Mouse (Mus musculus) hindbrain, postnatal 0 days (tissue): ENCODE results near the gene Tob2. TPM values are rescaled to one million over a fixed set of nuclear protein-coding genes. Genes with fewer than 3 reads are reported as not detected.
A peak's percentile ranks its signal among the peaks of the same experiment; 100 is the strongest.

Experiments
- ATAC-seq: fragments of 200-750 bp; cut with Nextera tagmentation; 2 replicates; pipeline ENCODE4 v1.8.0; 2017; ENCODE audit warnings: mild to moderate bottlenecking, moderate TSS enrichment, moderate library complexity
- DNase-seq: peaks from one replicate; pipeline ENCODE4 v3.0.0-alpha.2; 2015; ENCODE audit warnings: low spot score
- H3K27ac ChIP-seq: fragments of 300-500 bp; sonication (generic); 2 replicates; pipeline ENCODE4 v1.5.1; 2014; ENCODE audit warnings: mild to moderate bottlenecking
- H3K27me3 ChIP-seq: fragments of 300-500 bp; sonication (generic); 2 replicates; pipeline ENCODE4 v1.6.1; 2014; ENCODE audit warnings: low read length, mixed read lengths; ENCODE audit not compliant: insufficient read depth
- H3K36me3 ChIP-seq: fragments of 300-500 bp; sonication (generic); 2 replicates; pipeline ENCODE4 v1.6.1; 2014; ENCODE audit warnings: low read length, mixed read lengths; ENCODE audit not compliant: insufficient read depth
- H3K4me1 ChIP-seq: fragments of 300-500 bp; sonication (generic); 2 replicates; pipeline ENCODE4 v1.6.1; 2014; ENCODE audit warnings: antibody characterized with exemption, low read length, mixed read lengths; ENCODE audit not compliant: insufficient read depth
- H3K4me2 ChIP-seq: fragments of 300-500 bp; sonication (generic); 2 replicates; pipeline ENCODE4 v1.6.1; 2014; ENCODE audit warnings: low read depth, mild to moderate bottlenecking, low read length, moderate library complexity, mixed read lengths
- H3K4me3 ChIP-seq: fragments of 300-500 bp; sonication (generic); 2 replicates; pipeline ENCODE4 v1.5.1; 2014; ENCODE audit warnings: low read length
- H3K9ac ChIP-seq: fragments of 300-500 bp; sonication (generic); replicated peaks from 2 replicates; pipeline ENCODE4 v1.6.1; 2014; ENCODE audit warnings: mild to moderate bottlenecking, low read length, moderate library complexity, mixed read lengths
- H3K9me3 ChIP-seq: fragments of 300-500 bp; sonication (generic); 2 replicates; pipeline ENCODE4 v1.6.1; 2016; ENCODE audit warnings: low read length, mixed read lengths
- CTCF ChIP-seq: IDR thresholded peaks from 2 replicates; pipeline ENCODE4 v1.5.1; 2016; ENCODE audit warnings: antibody characterized with exemption, control low read depth, low read depth
- WGBS: fragments of 180-500 bp; shearing (Covaris S2); extraction: QIAGEN DNeasy Blood & Tissue Kit; methylation state at CpG from one replicate; pipeline ENCODE4 v1.1.7; 2014; 5-methylcytosine and 5-hydroxymethylcytosine counted together
- polyA plus RNA-seq: library from polyadenylated mRNA; unstranded; fragments of >200 nt; fragmentation: Nextera tagmentation; extraction: Ambion mirVana; gene quantifications from 2 replicates; pipeline ENCODE4 v1.2.1, GENCODE M21; 2015
- total RNA-seq: library from RNA; depleted of rRNA; stranded (reverse); fragments of >200 nt; gene quantifications from 2 replicates; pipeline ENCODE4 v1.2.3, GENCODE M21; 2014

The Tob2 gene
- total and polyA plus RNA-seq, 2 experiments from 2014 or later = 12.9 to 14.0 TPM

DNA sequence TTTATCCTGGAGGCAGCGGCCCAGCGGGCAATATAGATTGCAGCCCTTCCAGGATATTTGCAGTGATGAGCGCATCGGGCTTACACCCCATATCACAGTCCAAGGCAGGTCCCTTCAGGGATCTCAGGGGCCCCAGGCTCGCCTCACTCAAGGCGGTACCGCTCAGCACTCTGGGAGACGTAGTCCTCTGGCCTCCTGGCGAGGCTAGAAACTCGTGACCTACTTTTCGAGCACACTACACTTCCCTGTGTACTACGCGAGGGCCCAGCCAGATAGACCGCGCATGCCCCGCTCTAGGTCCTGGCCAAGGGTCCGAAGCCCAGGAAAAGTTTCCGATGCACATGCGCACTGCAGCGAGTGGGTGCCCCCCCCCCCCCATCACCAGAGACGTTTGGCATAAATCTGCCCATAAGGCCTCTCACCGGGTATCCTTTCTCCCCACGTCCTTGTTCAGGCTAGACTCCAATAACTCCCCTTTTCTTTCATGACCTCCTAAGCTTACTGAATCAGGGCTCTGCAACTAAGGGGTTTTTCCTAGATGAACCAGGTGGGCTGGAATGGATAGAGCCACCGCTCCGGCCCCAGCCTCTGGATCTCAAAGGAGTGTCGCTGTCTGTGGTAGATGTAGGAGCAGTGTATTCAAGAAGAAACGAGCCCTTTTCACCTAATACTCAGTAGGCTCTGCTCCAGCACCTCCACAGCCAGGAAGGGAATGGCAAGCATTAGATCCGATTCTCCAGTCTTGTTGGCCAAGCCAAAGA is 2.4 kb downstream of the Tob2 start:
- TF ChIP-seq CTCF = no peak
- ATAC-seq (peak; percentile 88), DNase-seq (peak; percentile 96)
- WGBS = under 1% methylated on average over 28 of the region's 28 CpGs
- H3K4me2 ChIP-seq = peak overlapping the region; percentile 87
- peak overlapping the region; percentile 92 for H3K27ac ChIP-seq
- H3K27me3 ChIP-seq = no peaks in the 10 kb centered on the region
- H3K4me3 ChIP-seq = peak overlapping the region; percentile 74
- H3K9ac ChIP-seq = peak overlapping the region; percentile 80
- peaks cover 6% of the 10 kb centered on the region for H3K36me3 ChIP-seq
- no peaks in the 10 kb centered on the region for H3K9me3 ChIP-seq
- 0 out of 2 replicates have a peak, but pooled peaks cover 14% of the 10 kb centered on the region for H3K4me1 ChIP-seq

DNA sequence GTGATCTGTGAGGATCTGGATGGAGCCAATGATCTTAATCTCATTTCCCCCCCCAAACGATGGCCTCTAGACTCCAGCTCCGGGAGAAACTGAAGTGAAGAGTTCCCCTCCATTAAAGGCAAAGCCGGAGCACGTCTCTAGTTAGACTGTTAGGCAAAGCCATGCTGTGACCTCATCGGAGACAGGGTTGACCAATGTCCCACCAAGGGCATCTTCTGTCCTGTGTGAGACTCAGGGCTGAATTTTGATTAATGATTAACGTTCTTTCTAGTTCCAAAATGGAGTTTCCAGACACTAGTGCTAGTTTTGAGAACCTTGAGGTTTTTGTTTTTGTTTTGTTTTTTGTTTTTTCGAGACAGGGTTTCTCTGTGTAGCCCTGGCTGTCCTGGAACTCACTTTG is 5.5 kb downstream of the Tob2 start:
- H3K27me3 ChIP-seq = no peaks in the 10 kb centered on the region
- TF ChIP-seq CTCF = no peak
- H3K4me3 ChIP-seq = no peak overlapping the region
- H3K9ac ChIP-seq = no peak overlapping the region
- no peak for ATAC-seq
- DNase-seq = no peak
- H3K4me1 ChIP-seq = 0 out of 2 replicates have a peak, but pooled peaks cover 5% of the 10 kb centered on the region
- H3K4me2 ChIP-seq = no peak overlapping the region
- WGBS = 90% methylated on average over 7 of the region's 7 CpGs
- no peaks in the 10 kb centered on the region for H3K9me3 ChIP-seq
- peaks cover 30% of the 10 kb centered on the region for H3K36me3 ChIP-seq
- no peak overlapping the region for H3K27ac ChIP-seq

GRCm38 (mm10) chr15:81852411-81853000 is 6.1 kb downstream of the Tob2 start:
- peaks cover 30% of the 10 kb centered on the region for H3K36me3 ChIP-seq
- DNase-seq (no peak), ATAC-seq (no peak)
- H3K9ac ChIP-seq = no peak overlapping the region
- no peak overlapping the region for H3K27ac ChIP-seq
- no peak overlapping the region for H3K4me3 ChIP-seq
- H3K27me3 ChIP-seq = no peaks in the 10 kb centered on the region
- no peak overlapping the region for H3K4me2 ChIP-seq
- TF ChIP-seq CTCF = no peak
- H3K4me1 ChIP-seq = 0 out of 2 replicates have a peak, but pooled peaks cover 5% of the 10 kb centered on the region
- H3K9me3 ChIP-seq = no peaks in the 10 kb centered on the region
- WGBS = 85% methylated on average over 9 of the region's 9 CpGs

GRCm38 (mm10) chr15:81851375-81851774 is 7.2 kb downstream of the Tob2 start:
- H3K9ac ChIP-seq = no peak overlapping the region
- H3K4me2 ChIP-seq = no peak overlapping the region
- H3K27ac ChIP-seq = no peak overlapping the region
- H3K27me3 ChIP-seq = no peaks in the 10 kb centered on the region
- ATAC-seq = no peak
- H3K9me3 ChIP-seq = no peaks in the 10 kb centered on the region
- H3K4me1 ChIP-seq = 0 out of 2 replicates have a peak, but pooled peaks cover 5% of the 10 kb centered on the region
- 97% methylated on average over 15 of the region's 15 CpGs for WGBS
- TF ChIP-seq CTCF = no peak
- DNase-seq = no peak
- peaks cover 30% of the 10 kb centered on the region for H3K36me3 ChIP-seq
- H3K4me3 ChIP-seq = no peak overlapping the region

- Histone ChIP-seq H3K27me3 (no peaks in the 10 kb centered on the region), H3K4me2 (no peak overlapping the region), H3K4me3 (no peak overlapping the region), H3K27ac (no peak overlapping the region), H3K9me3 (no peaks in the 10 kb centered on the region), H3K36me3 (peaks cover 30% of the 10 kb centered on the region), H3K9ac (no peak overlapping the region), H3K4me1 (0 out of 2 replicates have a peak, but pooled peaks cover 5% of the 10 kb centered on the region)
- ATAC-seq (no peak), DNase-seq (no peak)
- no peak for TF ChIP-seq CTCF
- WGBS = 85% methylated on average over 14 of the region's 14 CpGs
These were observed 7.9 kb downstream of the Tob2 start for GRCm38 (mm10) chr15:81850718-81851117.

GRCm38 (mm10) chr15:81849104-81849503 is 9.5 kb downstream of the Tob2 start:
- Histone ChIP-seq H3K4me2 (no peak overlapping the region), H3K4me3 (no peak overlapping the region), H3K36me3 (peaks cover 30% of the 10 kb centered on the region), H3K27me3 (no peaks in the 10 kb centered on the region), H3K27ac (no peak overlapping the region), H3K9ac (no peak overlapping the region), H3K4me1 (no peaks in the 10 kb centered on the region), H3K9me3 (no peaks in the 10 kb centered on the region)
- DNase-seq (no peak), ATAC-seq (no peak)
- TF ChIP-seq CTCF = no peak
- WGBS = 85% methylated on average over 9 of the region's 9 CpGs

DNA sequence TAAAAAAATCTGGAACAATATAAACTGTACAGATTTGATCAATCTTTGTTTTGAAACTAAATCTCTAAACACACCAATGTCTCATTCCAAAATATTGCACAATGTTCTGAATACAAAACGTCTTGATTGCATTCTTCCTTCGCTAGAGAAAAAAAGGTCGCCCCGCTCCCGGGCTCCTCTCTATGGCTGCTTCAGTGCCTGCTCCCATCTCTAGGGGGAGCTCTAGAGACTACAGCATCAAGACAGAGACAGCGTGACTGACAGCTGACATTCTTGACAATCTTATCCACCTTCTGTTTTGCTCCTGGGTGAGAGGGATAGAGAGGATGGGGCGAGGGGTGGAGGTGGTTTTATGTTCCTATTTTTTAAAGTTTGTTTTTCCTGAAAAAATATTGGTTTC is 10.3 kb downstream of the Tob2 start:
- TF ChIP-seq CTCF = peak; percentile 72
- WGBS = 42% methylated on average over 7 of the region's 7 CpGs
- no peak overlapping the region for H3K27ac ChIP-seq
- H3K4me1 ChIP-seq = no peaks in the 10 kb centered on the region
- ATAC-seq (no peak), DNase-seq (peak; percentile 64)
- no peaks in the 10 kb centered on the region for H3K27me3 ChIP-seq
- H3K9ac ChIP-seq = no peak overlapping the region
- no peaks in the 10 kb centered on the region for H3K9me3 ChIP-seq
- H3K4me3 ChIP-seq = no peak overlapping the region
- H3K36me3 ChIP-seq = peaks cover 30% of the 10 kb centered on the region
- H3K4me2 ChIP-seq = no peak overlapping the region
